Mouse (Mus musculus) adrenal gland, postnatal 10 days (tissue): ENCODE results near the gene Gdpd4. TPM values are rescaled to one million over a fixed set of nuclear protein-coding genes. Genes with fewer than 3 reads are reported as not detected.
A peak's percentile ranks its signal among the peaks of the same experiment; 100 is the strongest.

Experiments used
- DNase-seq: peaks from one replicate; pipeline ENCODE4 v3.0.0; 2021; ENCODE audit warnings: mixed read lengths
- long read RNA-seq, 2 experiments: library from polyadenylated mRNA; stranded (forward); transcript quantifications; one replicate each; pipeline ENCODE4 v2.0.0; 2021
- total RNA-seq, 2 experiments: library from RNA; stranded (reverse); gene quantifications; 2 replicates each; pipeline ENCODE4 v1.2.3; 2021

The Gdpd4 gene
- not detected for total RNA-seq
- long read RNA-seq, experiment 1 = 0 reads
- long read RNA-seq, experiment 2 = 0 reads

GRCm38 (mm10) chr7:97919742-97920141, at the start of gene Gdpd4:
Gene Gdpd4, plus strand, starts transcription at chr7:97919955.
- no peak for DNase-seq

- no peak for DNase-seq
Observed at GRCm38 (mm10) chr7:97872396-97872795, 47.4 kb upstream of the Gdpd4 start.

GRCm38 (mm10) chr7:97873317-97873716, 46.4 kb upstream of the Gdpd4 start:
- no peak for DNase-seq

GRCm38 (mm10) chr7:97877846-97878538, 41.8 kb upstream of the Gdpd4 start:
- DNase-seq = no peak

GRCm38 (mm10) chr7:97911646-97912045, 8.1 kb upstream of the Gdpd4 start:
- no peak for DNase-seq

- peak; percentile 15 for DNase-seq
Observed at GRCm38 (mm10) chr7:97914833-97915516, 4.8 kb upstream of the Gdpd4 start.

GRCm38 (mm10) chr7:97925819-97926218, 6.1 kb downstream of the Gdpd4 start:
- no peak for DNase-seq

GRCm38 (mm10) chr7:97926978-97927377, 7.2 kb downstream of the Gdpd4 start:
- no peak for DNase-seq

- DNase-seq = no peak
Observed at GRCm38 (mm10) chr7:97944485-97944884, 24.7 kb downstream of the Gdpd4 start.

GRCm38 (mm10) chr7:97972486-97972885, 52.7 kb downstream of the Gdpd4 start:
- no peak for DNase-seq

GRCm38 (mm10) chr7:97977463-97977862, 57.7 kb downstream of the Gdpd4 start:
- peak; percentile 62 for DNase-seq

- DNase-seq = peak; percentile 50
Observed at GRCm38 (mm10) chr7:97984108-97984834, 64.5 kb downstream of the Gdpd4 start.

GRCm38 (mm10) chr7:98002617-98003016, 82.9 kb downstream of the Gdpd4 start:
- DNase-seq = no peak

GRCm38 (mm10) chr7:98048101-98048824, 128.5 kb downstream of the Gdpd4 start:
- no peak for DNase-seq

GRCm38 (mm10) chr7:98051980-98052379, 132.2 kb downstream of the Gdpd4 start:
- DNase-seq = peak; percentile 81

- DNase-seq = no peak
Observed at GRCm38 (mm10) chr7:98054461-98054860, 134.7 kb downstream of the Gdpd4 start.

- no peak for DNase-seq
Observed at GRCm38 (mm10) chr7:98054942-98055341, 135.2 kb downstream of the Gdpd4 start.

- DNase-seq = no peak
Observed at GRCm38 (mm10) chr7:98066229-98066628, 146.5 kb downstream of the Gdpd4 start.

GRCm38 (mm10) chr7:98071620-98072019, 151.9 kb downstream of the Gdpd4 start:
- DNase-seq = peak; percentile 93

GRCm38 (mm10) chr7:98077453-98077852, 157.7 kb downstream of the Gdpd4 start:
- no peak for DNase-seq

GRCm38 (mm10) chr7:98082376-98082775, 162.6 kb downstream of the Gdpd4 start:
- DNase-seq = no peak

GRCm38 (mm10) chr7:98084541-98085293, 165.0 kb downstream of the Gdpd4 start:
- DNase-seq = no peak
